Mouse (Mus musculus) left cerebral cortex, postnatal 25 days (tissue): ENCODE measurements around the gene Cadm1. TPM values are rescaled to one million over a fixed set of nuclear protein-coding genes. Genes with fewer than 3 reads are reported as not detected.

Experiments
- DNase-seq, 2 experiments: peaks; one replicate each; pipeline ENCODE4 v3.0.0; 2022; ENCODE audit warnings: low spot score in 2 of 2, mixed read lengths in 1 of 2
- intact Hi-C: fragments of 180-260 bp; cut with DNase I; formaldehyde crosslinking; loops from one replicate; pipeline ENCODE4 v1.15.1; 2025
- total RNA-seq, 2 experiments: library from RNA; stranded (reverse); gene quantifications; 2 replicates each; pipeline ENCODE4 v1.2.3; 2021

Cadm1 gene
- total RNA-seq, 2 experiments from 2014 or later, result 214 to 251 TPM

DNA sequence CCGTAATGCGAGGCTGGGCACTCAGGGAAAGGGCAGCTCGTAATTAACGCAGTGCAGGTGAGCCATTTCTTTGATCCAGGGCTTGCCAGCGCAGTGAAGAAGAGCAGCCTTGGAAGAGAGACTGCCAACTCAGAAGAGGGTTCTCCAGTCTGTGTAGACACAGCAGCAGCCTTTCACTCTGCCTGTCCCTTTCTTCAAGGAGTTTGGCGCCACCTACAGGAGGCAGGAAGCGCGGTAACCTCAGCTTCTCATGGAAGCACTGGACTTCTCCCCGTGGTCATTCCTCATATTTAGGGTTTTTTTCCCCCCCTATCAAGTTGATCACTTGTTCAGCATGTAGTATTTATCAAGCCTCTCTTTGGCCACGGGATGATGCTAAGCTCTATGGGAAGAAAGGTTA is 178.3 kb downstream of the Cadm1 start:
- peak; percentile 82 to 87 for DNase-seq
- intact Hi-C loops, result loop anchor here (5.0 to 10.0 kb wide), 2 partner anchors 583 to 971 kb away; no protein-coding TSS in a partner anchor

DNA sequence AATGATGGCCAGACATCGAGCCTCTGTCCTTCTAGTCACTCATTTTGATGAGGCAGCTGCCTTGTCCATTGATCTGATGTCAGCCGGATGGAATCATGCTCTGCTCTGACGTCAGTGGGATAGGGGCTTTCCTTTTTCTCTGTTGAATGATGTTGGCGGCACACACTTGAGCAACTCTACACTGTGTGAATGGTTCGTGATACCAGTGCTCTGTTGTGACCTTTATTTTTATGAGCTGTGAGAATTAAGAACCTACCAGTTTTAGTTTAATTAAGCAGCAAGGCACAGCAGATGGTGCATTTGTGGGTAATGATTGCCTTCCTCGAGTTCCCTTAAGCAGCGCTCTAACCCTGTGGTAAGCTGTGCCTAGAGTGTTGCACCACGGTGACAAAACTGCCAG is 181.0 kb downstream of the Cadm1 start:
- no peak for DNase-seq
- intact Hi-C loops, result no loop called here

DNA sequence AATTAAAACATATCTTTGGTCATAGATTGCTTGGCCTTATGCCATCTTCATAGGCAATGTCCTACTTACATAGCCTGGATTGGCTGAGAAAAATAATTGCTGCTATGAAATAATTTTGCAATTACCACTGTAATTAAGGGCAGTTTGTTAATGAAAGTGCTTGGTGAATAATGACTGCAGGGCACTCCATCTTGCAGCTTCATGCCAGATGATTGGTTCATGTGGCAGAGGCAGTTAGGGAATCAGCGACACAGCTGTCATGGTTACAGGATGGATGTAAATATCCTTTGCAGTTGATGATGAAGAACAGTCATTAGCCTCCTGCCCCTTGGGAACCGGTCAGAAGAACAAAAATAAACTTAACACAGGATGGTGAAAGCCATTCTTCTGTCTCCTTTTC is 184.6 kb downstream of the Cadm1 start:
- intact Hi-C loops, result no loop called here
- DNase-seq, result no peak

DNA sequence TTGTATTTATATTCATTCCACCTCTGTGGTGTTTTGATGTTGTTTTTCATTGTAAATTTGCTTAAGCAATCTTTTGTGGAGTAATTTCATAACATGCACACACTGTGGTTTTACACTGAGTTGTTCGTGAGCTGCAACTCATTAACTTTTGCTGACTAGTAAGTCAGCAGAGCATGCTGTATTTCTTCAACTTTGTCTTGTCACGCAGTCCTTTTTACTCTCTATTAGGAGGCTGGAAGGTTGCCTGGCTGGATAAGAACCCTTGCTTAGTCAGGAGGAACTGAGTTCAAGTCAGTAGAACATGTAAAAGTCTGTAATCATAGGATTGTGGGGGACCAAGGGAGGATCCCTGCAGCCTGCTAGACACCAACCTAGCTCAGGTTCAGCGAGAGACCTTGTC is 185.4 kb downstream of the Cadm1 start:
- no peak for DNase-seq
- intact Hi-C loops, result no loop called here

DNA sequence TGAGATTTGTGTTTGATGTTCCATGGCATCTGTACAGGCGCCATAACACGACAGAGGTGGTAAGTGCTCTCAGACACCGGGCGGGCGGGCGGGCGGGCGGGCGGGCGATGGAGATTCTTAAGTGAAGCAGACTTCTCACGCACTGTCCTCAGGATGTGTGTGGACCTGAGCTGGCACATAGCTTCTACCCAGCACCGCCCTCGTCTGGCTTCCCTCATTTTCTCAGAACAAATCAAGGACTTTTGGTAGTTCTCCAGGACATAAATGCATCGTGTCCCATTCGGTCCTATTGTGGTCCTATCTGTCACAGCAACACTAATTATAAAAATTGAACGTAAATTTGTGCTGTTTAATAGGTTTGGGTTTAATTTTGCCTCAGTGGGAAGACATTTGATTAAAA is 186.9 kb downstream of the Cadm1 start:
- intact Hi-C loops, result no loop called here
- DNase-seq, result peak in 1 of 2 experiments; percentile 68

DNA sequence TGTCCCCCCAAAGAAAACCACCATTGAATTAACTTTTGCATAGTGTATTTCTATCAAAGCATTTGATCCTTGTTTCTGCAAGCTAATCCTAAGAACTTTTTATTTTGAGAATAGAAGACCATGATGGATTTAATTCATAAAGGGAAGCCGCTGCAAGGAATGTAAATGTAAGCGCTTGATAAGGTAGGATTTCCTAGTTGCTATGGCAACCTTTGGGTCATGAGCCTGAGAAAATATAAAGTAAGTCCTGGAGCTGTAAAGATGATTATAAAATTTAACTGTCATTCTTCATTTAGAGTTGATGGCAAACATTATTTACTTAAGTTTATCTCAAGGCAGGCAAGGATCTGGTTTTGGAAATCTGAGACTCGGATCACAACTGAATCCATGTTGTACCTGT is 197.6 kb downstream of the Cadm1 start:
- no peak for DNase-seq
- intact Hi-C loops, result loop anchor here (2.0 to 10.0 kb wide), 2 partner anchors 227 to 345 kb away; no protein-coding TSS in a partner anchor

DNA sequence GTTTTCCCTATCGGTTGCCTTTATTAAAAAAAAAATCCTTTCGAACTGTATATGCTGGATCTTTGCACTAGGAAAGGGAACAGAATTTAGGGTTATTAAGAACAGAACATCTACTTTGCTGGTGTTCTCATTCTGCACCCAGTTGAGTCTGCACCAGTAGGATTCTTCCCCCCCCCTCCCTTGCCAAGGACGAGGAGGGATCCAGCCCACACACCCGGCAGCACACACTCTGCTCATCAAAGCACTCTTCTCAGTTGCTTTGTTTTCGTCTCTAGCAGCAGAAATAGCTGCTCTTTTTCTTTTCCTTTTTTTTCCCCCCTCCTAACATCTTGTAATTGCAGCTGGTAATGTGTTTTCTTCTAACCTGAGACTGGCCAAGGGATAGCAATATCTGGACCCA is 198.9 kb downstream of the Cadm1 start:
- DNase-seq, result peak; percentile 54 to 85
- intact Hi-C loops, result loop anchor here (2.0 to 10.0 kb wide), 2 partner anchors 226 to 344 kb away; no protein-coding TSS in a partner anchor

DNA sequence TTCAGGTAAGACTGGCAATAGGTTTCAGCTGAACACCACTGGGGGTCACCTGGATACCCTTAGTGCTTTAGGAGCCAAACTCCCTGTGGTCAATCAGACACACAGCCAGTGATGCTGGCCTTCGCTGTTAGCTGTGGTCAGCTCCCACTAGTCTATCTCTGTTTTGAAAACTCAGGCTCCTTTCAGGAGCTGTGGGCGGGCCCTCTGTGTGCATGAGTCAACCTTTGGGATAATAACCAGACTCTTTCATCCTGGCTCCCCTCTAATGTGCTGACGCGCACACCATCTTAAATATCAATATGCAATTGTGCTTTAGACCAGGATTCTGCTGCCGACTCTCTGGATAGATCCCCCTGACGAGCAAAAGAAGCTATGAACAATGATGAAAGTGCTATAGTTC is 200.3 kb downstream of the Cadm1 start:
- intact Hi-C loops, result no loop called here
- no peak for DNase-seq

DNA sequence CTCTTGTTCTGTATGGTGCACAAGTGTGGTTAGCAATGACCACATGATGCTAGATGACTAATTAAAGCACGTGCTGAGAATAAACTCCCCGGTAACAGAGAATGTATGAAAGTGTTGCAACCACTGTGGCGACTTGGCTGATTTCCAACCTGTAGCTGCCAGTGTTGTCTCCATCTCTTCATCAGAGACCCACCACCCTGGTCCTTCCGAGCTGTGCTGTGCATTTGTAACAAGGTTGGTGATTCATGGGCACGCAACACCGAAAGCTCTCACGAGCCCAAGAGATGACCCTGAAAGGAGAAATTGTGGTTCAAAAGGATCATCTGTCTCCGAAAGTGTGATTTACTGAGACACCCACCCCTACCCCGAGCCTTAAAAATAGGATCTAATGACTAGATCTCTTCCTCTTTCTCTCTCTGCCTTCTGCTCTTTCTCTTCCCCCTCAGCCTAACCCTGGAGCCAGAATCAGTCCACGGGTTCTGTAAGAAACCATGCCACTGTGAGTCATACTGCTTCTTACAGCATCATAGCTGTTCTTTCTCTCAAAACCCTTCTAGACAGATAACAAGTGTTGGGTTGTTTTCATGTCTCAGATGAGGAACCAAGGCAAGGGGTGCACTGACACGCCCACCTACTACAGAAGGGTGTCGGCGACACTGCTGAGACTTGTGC is 203.9 kb downstream of the Cadm1 start:
- intact Hi-C loops, result no loop called here
- peak; percentile 38 to 71 for DNase-seq

DNA sequence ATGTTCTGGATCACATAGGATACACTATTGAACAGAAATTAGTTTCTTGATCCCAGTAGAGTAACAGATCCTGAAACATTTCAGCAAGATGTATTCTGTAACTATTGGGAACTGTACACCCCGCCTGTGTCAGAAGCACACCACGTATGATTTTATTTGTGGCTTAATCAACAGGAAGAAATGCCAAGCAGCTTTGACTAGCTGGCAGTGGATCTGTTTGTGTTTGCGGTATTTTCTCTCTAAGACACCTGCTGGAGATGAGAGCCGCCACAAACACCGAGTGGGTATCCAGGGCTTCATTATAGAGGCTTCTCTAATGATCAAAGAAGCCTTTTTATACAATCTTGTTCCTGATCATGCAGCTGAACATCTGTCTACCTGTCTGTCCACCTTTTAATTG is 204.9 kb downstream of the Cadm1 start:
- intact Hi-C loops, result no loop called here
- no peak for DNase-seq

DNA sequence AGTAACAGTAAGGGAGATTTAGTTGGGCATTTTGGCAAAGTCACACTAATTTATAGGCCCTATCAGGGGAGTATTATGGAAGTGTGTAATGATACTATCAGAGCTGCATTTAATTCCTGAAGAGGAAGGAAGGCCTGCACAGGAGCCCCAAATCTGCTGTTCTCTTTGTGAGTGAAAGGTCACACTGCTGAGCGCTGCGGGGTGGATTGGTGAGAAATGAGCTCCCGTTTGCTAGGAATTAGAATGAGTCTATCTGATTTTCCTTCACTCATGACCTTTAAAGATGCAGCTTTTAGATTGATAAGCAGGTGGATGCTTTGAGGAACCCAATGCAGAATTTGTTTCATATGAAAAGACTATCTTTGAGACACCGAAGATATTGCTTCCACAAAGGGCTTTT is 208.8 kb downstream of the Cadm1 start:
- intact Hi-C loops, result loop anchor here (1.0 kb wide), 1 partner anchor 17 kb away; no protein-coding TSS in a partner anchor
- no peak for DNase-seq

DNA sequence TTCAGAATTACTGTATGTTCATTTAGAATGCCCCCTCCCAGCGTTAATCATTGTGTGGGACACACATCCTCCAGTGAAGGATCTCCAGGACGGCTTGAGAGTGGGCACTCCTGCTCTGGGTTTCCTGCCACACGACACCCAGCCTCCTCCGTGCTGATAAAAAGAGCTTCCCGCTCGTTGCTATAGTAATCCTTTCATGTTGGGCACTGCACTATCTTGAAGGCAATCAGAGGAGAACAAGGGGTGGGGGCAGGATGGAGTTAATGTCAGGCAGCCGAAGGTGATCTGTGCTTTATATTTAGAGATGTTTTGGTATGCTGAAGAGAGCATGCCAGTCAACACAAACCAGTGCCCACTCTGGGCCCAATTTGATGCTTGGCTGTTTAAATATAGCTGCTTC is 209.3 kb downstream of the Cadm1 start:
- intact Hi-C loops, result loop anchor here (1.0 kb wide), 1 partner anchor 16 kb away; no protein-coding TSS in a partner anchor
- DNase-seq, result peak; percentile 56 to 87

DNA sequence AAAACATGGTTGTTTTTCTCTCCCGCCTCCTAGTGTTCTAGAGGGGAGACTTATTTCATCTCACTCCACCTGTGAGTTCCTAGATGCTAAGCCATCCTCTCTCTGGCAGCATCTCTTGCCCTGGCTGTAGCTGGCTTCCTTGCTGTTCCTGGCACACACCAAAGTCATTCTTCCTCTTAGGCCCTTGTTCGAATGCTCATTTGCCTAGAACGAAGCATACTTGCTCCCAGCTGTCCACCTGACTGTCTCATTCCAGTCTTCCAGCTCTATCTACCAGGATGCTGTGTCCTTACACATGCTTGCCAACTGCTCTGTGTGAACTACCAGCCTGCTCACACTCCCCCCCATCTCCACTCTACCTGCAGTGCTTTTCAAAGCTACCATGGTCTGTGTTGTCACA is 211.8 kb downstream of the Cadm1 start:
- DNase-seq, result no peak
- intact Hi-C loops, result no loop called here

DNA sequence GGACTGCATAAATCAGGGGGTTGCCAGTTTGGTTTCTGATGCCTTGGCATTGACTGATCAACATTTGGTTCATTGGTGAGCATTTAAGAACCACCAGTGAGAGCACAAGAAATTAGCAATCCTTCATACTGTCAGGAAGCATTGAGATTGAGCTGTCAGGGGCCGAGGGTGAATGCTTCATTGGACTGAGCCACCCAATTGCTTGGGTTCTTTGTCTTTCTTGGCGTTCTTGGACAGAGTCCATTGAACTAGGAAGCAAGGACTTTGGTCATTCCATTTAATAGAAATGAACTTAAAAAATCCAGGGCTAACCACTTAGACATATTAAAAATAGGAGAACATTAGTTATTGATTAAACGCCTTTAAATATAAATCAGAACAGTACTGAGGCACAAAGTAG is 214.9 kb downstream of the Cadm1 start:
- intact Hi-C loops, result no loop called here
- no peak for DNase-seq

DNA sequence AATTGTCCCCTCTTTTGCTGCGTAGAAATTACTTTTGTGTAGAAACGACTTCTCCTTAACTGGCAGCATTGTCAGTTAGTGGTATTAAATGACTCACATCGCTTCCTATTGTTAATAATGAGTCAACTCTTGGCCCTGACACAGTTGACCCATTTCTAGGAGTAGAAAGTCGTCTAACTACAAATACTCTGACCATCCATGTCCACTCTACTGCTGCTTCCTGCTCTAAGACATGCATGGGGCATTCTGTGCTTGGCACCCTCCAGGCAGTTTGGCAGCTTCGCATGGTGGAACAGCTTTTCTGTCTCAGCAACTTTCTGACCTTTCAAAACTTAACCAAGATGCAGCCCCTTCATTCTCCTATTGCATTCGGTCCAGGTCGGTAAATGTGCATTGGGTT is 215.7 kb downstream of the Cadm1 start:
- intact Hi-C loops, result no loop called here
- no peak for DNase-seq

DNA sequence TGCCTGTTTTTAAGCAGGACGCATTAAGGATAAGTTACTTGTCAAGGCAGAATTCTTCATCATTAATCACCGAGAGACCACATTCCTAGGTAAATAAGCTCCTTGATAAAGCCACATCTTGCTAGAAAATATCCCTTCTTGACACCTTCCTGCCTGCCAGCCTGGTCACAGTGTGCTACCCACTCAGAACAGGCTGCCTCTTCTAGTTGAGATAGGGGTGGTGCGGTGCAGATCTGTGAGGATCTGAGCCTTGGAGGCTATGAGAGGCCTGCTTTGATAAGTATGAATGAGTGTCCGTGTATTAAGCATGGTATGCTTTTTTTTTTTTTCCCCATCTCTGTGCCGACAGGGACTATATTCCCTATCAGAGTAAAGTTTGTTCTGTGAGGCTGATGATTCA is 219.2 kb downstream of the Cadm1 start:
- peak in 1 of 2 experiments; percentile 53 for DNase-seq
- intact Hi-C loops, result no loop called here

DNA sequence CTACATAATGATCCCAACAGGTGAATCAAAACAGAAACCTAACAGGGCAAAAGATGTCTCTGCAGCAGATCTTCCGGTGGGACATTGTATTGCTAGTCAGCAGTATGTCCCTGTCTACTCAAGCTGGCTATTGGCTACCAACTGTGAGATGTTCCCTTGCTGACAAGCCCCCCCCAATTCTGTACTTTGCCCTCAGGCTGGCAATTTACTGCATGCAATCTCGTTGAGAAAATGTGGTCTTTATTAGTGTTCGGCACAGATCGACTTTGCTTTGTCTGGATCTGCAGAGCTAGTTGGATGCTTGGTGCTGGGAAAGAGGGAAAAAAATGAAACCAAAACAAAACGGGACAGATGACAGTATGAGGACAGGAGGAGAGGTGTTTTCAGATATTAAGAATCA is 222.5 kb downstream of the Cadm1 start:
- intact Hi-C loops, result loop anchor here (5.0 to 10.0 kb wide), 2 partner anchors 282 to 320 kb away; no protein-coding TSS in a partner anchor
- no peak for DNase-seq

DNA sequence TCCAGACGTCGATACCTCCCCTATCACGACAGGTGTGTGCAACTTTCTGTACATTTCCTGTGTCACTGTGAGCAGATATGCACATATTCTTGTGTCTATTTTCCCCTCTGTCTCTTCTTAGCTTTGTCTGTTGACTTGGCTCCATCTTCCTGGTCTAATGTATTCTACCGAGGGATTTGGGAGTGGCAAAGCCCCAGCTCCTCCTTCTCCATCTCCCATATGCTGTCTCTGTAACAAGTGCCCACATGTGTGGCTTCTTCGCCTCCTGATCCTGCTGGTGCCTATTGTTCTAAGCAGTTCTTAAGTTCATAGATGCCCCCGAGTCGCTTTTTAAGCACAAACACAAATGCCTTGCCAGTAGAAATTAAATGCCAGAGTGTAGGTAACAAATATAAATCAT is 223.2 kb downstream of the Cadm1 start:
- intact Hi-C loops, result loop anchor here (5.0 to 10.0 kb wide), 2 partner anchors 282 to 319 kb away; no protein-coding TSS in a partner anchor
- peak in 1 of 2 experiments; percentile 69 for DNase-seq

DNA sequence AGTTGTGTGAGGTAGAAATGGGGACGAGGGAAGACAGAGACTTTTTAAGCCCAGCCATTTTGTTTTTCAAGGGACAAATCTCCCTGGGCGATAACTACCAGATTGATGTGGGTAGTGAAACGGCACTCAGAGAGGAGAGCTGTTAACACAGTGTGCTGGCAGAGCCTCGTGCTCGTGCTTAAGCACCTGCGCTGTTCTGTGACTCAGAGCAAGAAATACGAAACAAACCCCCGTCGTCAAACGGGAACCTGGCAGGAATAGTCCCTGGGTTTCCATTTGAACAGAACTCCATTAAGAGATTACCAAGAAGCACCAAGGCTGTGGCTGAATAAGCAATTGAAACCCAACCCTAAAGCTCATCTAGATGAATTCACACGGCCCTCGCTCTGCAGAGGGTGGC is 225.1 kb downstream of the Cadm1 start:
- peak; percentile 75 to 92 for DNase-seq
- intact Hi-C loops, result loop anchor here (1.0 to 10.0 kb wide), 2 partner anchors 16 to 280 kb away; no protein-coding TSS in a partner anchor

DNA sequence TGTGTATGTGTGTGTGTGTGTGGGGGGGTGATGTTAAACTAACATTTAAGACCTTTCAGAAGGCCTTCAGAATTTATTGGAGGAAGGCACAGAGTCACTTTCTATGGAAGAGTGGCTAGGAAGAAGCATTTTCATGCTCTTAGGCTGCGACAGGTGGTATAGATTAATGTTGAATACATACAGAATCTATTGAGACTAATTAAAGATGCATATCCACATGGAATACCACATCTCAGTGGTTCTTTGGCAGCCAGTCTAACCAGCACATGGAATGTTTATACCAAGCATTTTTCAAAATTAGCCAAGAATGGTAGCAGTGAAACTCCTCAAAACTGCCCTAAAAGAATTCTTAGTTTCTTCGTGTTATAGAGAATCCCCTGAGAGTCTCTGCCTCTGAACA is 227.8 kb downstream of the Cadm1 start:
- DNase-seq, result no peak
- intact Hi-C loops, result loop anchor here (10.0 kb wide), 1 partner anchor 277 kb away; no protein-coding TSS in a partner anchor

DNA sequence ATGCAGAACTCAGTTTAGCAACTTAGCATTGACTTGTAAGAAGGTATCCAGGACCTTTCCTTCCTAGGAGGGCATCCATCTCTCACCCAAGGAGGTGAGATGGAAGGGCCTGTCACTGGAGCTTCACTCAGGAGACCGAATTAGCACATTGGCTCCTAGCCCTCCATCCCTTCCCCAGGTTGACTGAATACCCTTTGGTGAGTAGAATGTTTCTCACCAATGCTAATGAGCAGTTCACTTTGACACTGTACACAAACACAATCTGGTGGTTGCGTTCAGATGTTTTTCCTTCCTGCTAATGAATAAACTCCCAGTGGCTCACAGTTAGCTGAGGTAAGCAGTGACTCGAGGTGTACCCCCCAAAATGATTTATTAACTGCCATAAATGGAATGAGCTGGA is 228.3 kb downstream of the Cadm1 start:
- no peak for DNase-seq
- intact Hi-C loops, result loop anchor here (10.0 kb wide), 1 partner anchor 276 kb away; no protein-coding TSS in a partner anchor
